Mouse (Mus musculus) midbrain, embryonic 16.5 days (tissue): ENCODE results near the gene Ogfod3. TPM values are rescaled to one million over a fixed set of nuclear protein-coding genes. Genes with fewer than 3 reads are reported as not detected.

Experiments used
- ATAC-seq: fragments of 200-750 bp; cut with Nextera tagmentation; 2 replicates; pipeline ENCODE4 v1.8.0; 2017; ENCODE audit warnings: moderate TSS enrichment
- H3K27ac ChIP-seq: fragments of 300-500 bp; sonication (generic); 2 replicates; pipeline ENCODE4 v1.5.1; 2014; ENCODE audit warnings: mild to moderate bottlenecking, low read length, mixed read lengths
- H3K27me3 ChIP-seq: fragments of 300-500 bp; sonication (generic); 2 replicates; pipeline ENCODE4 v1.6.1; 2014; ENCODE audit warnings: low read depth, low read length, mixed read lengths; ENCODE audit not compliant: control insufficient read depth, insufficient read depth
- H3K36me3 ChIP-seq: fragments of 300-500 bp; sonication (generic); 2 replicates; pipeline ENCODE4 v1.6.1; 2014; ENCODE audit warnings: mild to moderate bottlenecking, low read length, moderate library complexity, mixed read lengths; ENCODE audit not compliant: control insufficient read depth, insufficient read depth
- H3K4me1 ChIP-seq: fragments of 300-500 bp; sonication (generic); 2 replicates; pipeline ENCODE4 v1.6.1; 2014; ENCODE audit warnings: mild to moderate bottlenecking, low read length, mixed read lengths; ENCODE audit not compliant: control insufficient read depth, insufficient read depth
- H3K4me2 ChIP-seq: fragments of 300-500 bp; sonication (generic); 2 replicates; pipeline ENCODE4 v1.6.1; 2014; ENCODE audit warnings: mild to moderate bottlenecking, low read length, mixed read lengths
- H3K4me3 ChIP-seq: fragments of 300-500 bp; sonication (generic); 2 replicates; pipeline ENCODE4 v1.5.1; 2014; ENCODE audit warnings: low read depth, mild to moderate bottlenecking, low read length, moderate library complexity, mixed read lengths
- H3K9ac ChIP-seq: fragments of 300-500 bp; sonication (generic); 2 replicates; pipeline ENCODE4 v1.6.1; 2014; ENCODE audit warnings: low read depth, low read length, mixed read lengths
- H3K9me3 ChIP-seq: fragments of 300-500 bp; sonication (generic); replicated peaks from 2 replicates; pipeline ENCODE4 v1.6.1; 2014; ENCODE audit warnings: mild to moderate bottlenecking, low read length, mixed read lengths; ENCODE audit not compliant: control insufficient read depth, poor library complexity, severe bottlenecking
- WGBS: fragments of 180-500 bp; shearing (Covaris S2); extraction: QIAGEN DNeasy Blood & Tissue Kit; methylation state at CpG from one replicate; pipeline ENCODE4 v1.1.7; 2014; 5-methylcytosine and 5-hydroxymethylcytosine counted together
- polyA plus RNA-seq: library from polyadenylated mRNA; unstranded; fragments of >200 nt; fragmentation: Nextera tagmentation; extraction: Ambion mirVana; gene quantifications from 2 replicates; pipeline ENCODE4 v1.2.1, GENCODE M21; 2015

Ogfod3 gene
- polyA plus RNA-seq, 1 experiment from 2014 or later, result 27.6 TPM

GRCm38 (mm10) chr11:121176285-121177270 is 27.9 kb downstream of the Ogfod3 start:
- Histone ChIP-seq H3K36me3 (no peaks in the 10 kb centered on the region), H3K9ac (no peak overlapping the region)

GRCm38 (mm10) chr11:121174234-121174633 is 30.3 kb downstream of the Ogfod3 start:
- 43% methylated on average over 3 of the region's 3 CpGs for WGBS
- Histone ChIP-seq H3K36me3 (no peaks in the 10 kb centered on the region), H3K9me3 (no peaks in the 10 kb centered on the region), H3K4me2 (no peak overlapping the region), H3K27ac (no peak overlapping the region; the same call in 1 of the 2 replicates), H3K27me3 (no peaks in the 10 kb centered on the region), H3K9ac (no peak overlapping the region), H3K4me1 (peaks cover 7% of the 10 kb centered on the region; the same call in 1 of the 2 replicates), H3K4me3 (no peak overlapping the region)
- no peak for ATAC-seq

More at GRCm38 (mm10) chr11:121176285-121177270, 27.9 kb downstream of the Ogfod3 start:
- no peak overlapping the region for H3K27ac ChIP-seq
- H3K9me3 ChIP-seq, result no peaks in the 10 kb centered on the region
- H3K4me3 ChIP-seq, result no peak overlapping the region
- WGBS, result 54% methylated on average over 12 of the region's 12 CpGs
- H3K4me1 ChIP-seq, result peaks cover 7% of the 10 kb centered on the region; the same call in 1 of the 2 replicates
- ATAC-seq, result no peak
- H3K4me2 ChIP-seq, result no peak overlapping the region
- H3K27me3 ChIP-seq, result no peaks in the 10 kb centered on the region

GRCm38 (mm10) chr11:121173203-121173602 is 31.3 kb downstream of the Ogfod3 start:
- ATAC-seq, result no peak
- Histone ChIP-seq H3K27me3 (no peaks in the 10 kb centered on the region), H3K36me3 (no peaks in the 10 kb centered on the region), H3K27ac (no peak overlapping the region), H3K9me3 (no peaks in the 10 kb centered on the region), H3K4me1 (peaks cover 7% of the 10 kb centered on the region; the same call in 1 of the 2 replicates), H3K4me3 (no peak overlapping the region), H3K4me2 (no peak overlapping the region), H3K9ac (no peak overlapping the region)
- WGBS, result 57% methylated on average over 5 of the region's 5 CpGs

GRCm38 (mm10) chr11:121163751-121164150 is 40.8 kb downstream of the Ogfod3 start:
- no peaks in the 10 kb centered on the region for H3K9me3 ChIP-seq
- WGBS, result 85% methylated on average over 4 of the region's 4 CpGs
- no peaks in the 10 kb centered on the region for H3K27me3 ChIP-seq
- H3K36me3 ChIP-seq, result no peaks in the 10 kb centered on the region
- H3K9ac ChIP-seq, result no peak overlapping the region
- H3K4me3 ChIP-seq, result no peak overlapping the region
- no peak overlapping the region for H3K4me2 ChIP-seq
- no peak overlapping the region for H3K27ac ChIP-seq
- ATAC-seq, result no peak
- no peaks in the 10 kb centered on the region for H3K4me1 ChIP-seq

GRCm38 (mm10) chr11:121160636-121161346 is 43.7 kb downstream of the Ogfod3 start:
- Histone ChIP-seq H3K27me3 (peaks cover 10% of the 10 kb centered on the region), H3K9ac (no peak overlapping the region), H3K9me3 (no peaks in the 10 kb centered on the region), H3K4me1 (peaks cover 4% of the 10 kb centered on the region; the same call in 1 of the 2 replicates), H3K4me3 (no peak overlapping the region), H3K27ac (no peak overlapping the region), H3K4me2 (no peak overlapping the region), H3K36me3 (no peaks in the 10 kb centered on the region)
- ATAC-seq, result no peak
- 93% methylated on average over 26 of the region's 26 CpGs for WGBS

- WGBS, result 88% methylated on average over 5 of the region's 5 CpGs
- Histone ChIP-seq H3K9ac (no peak within 1 kb of the TSS), H3K9me3 (no peaks in the 10 kb centered on the region), H3K27ac (no peak within 1 kb of the TSS), H3K4me3 (no peak within 1 kb of the TSS), H3K36me3 (no peaks in the 10 kb centered on the region), H3K27me3 (peaks cover 14% of the 10 kb centered on the region), H3K4me1 (peaks cover 4% of the 10 kb centered on the region; the same call in 1 of the 2 replicates), H3K4me2 (no peak within 1 kb of the TSS)
- no peak for ATAC-seq
These were observed 44.5 kb downstream of the Ogfod3 start, which contains the start of gene Uts2r for GRCm38 (mm10) chr11:121159971-121160370. Uts2r (plus strand) TSS chr11:121160271.

- H3K4me2 ChIP-seq, result peak overlapping the region; percentile 90
- ATAC-seq, result peak; percentile 66; the same call in 1 of the 2 replicates
- peak overlapping the region; percentile 52 for H3K4me3 ChIP-seq
- WGBS, result under 1% methylated on average over 45 of the region's 45 CpGs
- peak overlapping the region; percentile 68 for H3K9ac ChIP-seq
- H3K9me3 ChIP-seq, result no peaks in the 10 kb centered on the region
- H3K27ac ChIP-seq, result no peak overlapping the region
- H3K4me1 ChIP-seq, result peaks cover 4% of the 10 kb centered on the region; the same call in 1 of the 2 replicates
- H3K27me3 ChIP-seq, result peaks cover 14% of the 10 kb centered on the region
- no peaks in the 10 kb centered on the region for H3K36me3 ChIP-seq
These were observed 48.1 kb downstream of the Ogfod3 start for GRCm38 (mm10) chr11:121156411-121156891.

GRCm38 (mm10) chr11:121154203-121154602 is 50.3 kb downstream of the Ogfod3 start:
- H3K4me1 ChIP-seq, result peaks cover 4% of the 10 kb centered on the region; the same call in 1 of the 2 replicates
- ATAC-seq, result no peak
- no peaks in the 10 kb centered on the region for H3K9me3 ChIP-seq
- peaks cover 14% of the 10 kb centered on the region for H3K27me3 ChIP-seq
- H3K4me3 ChIP-seq, result no peak overlapping the region
- H3K9ac ChIP-seq, result no peak overlapping the region
- WGBS, result 14% methylated on average over 4 of the region's 4 CpGs
- H3K36me3 ChIP-seq, result no peaks in the 10 kb centered on the region
- no peak overlapping the region for H3K27ac ChIP-seq
- no peak overlapping the region for H3K4me2 ChIP-seq
